Mouse (Mus musculus) limb, embryonic 14.5 days (tissue): Measurements from ENCODE around the gene Dst. TPM values are rescaled to one million over a fixed set of nuclear protein-coding genes. Genes with fewer than 3 reads are reported as not detected.

Source experiments
- ATAC-seq: fragments of 200-750 bp; cut with Nextera tagmentation; 2 replicates; pipeline ENCODE4 v1.8.0; 2017; ENCODE audit warnings: low read depth, moderate number of reproducible peaks, moderate TSS enrichment; ENCODE audit not compliant: low FRiP score
- DNase-seq: peaks from one replicate; pipeline ENCODE4 v3.0.0-alpha.2; 2015; ENCODE audit warnings: low spot score
- H3K27ac ChIP-seq: fragments of 300-500 bp; sonication (generic); replicated peaks from 2 replicates; pipeline ENCODE4 v1.5.1; 2014; ENCODE audit warnings: low read depth, mild to moderate bottlenecking, low read length, moderate library complexity, mixed read lengths
- H3K27me3 ChIP-seq: fragments of 300-500 bp; sonication (generic); 2 replicates; pipeline ENCODE4 v1.6.1; 2014; ENCODE audit warnings: low read length, mixed read lengths; ENCODE audit not compliant: control insufficient read depth, insufficient read depth
- H3K36me3 ChIP-seq: fragments of 300-500 bp; sonication (generic); 2 replicates; pipeline ENCODE4 v1.6.1; 2014; ENCODE audit warnings: mild to moderate bottlenecking, low read length, moderate library complexity, mixed read lengths; ENCODE audit not compliant: control insufficient read depth, insufficient read depth
- H3K4me1 ChIP-seq: fragments of 300-500 bp; sonication (generic); 2 replicates; pipeline ENCODE4 v1.6.1; 2014; ENCODE audit warnings: antibody characterized with exemption, low read length, mixed read lengths; ENCODE audit not compliant: control insufficient read depth, insufficient read depth
- H3K4me2 ChIP-seq: fragments of 300-500 bp; sonication (generic); replicated peaks from 2 replicates; pipeline ENCODE4 v1.6.1; 2014; ENCODE audit warnings: low read depth, mild to moderate bottlenecking, low read length, moderate library complexity; ENCODE audit not compliant: severe bottlenecking
- H3K4me3 ChIP-seq: fragments of 300-500 bp; sonication (generic); replicated peaks from 2 replicates; pipeline ENCODE4 v1.5.1; 2014; ENCODE audit warnings: low read length
- H3K9ac ChIP-seq: fragments of 300-500 bp; sonication (generic); 2 replicates; pipeline ENCODE4 v1.6.1; 2014; ENCODE audit warnings: mild to moderate bottlenecking, low read depth, low read length, moderate library complexity; ENCODE audit not compliant: severe bottlenecking
- H3K9me3 ChIP-seq: fragments of 300-500 bp; sonication (generic); 2 replicates; pipeline ENCODE4 v1.6.1; 2016; ENCODE audit warnings: low read length; ENCODE audit not compliant: control insufficient read depth
- POLR2A ChIP-seq: fragments of 200-500 bp; IDR thresholded peaks from 2 replicates; pipeline ENCODE4 v1.8.0; 2012; ENCODE audit warnings: inconsistent platforms, mild to moderate bottlenecking, moderate library complexity, borderline replicate concordance; ENCODE audit not compliant: insufficient read depth, insufficient read length; ENCODE audit errors: extremely low read depth
- WGBS: fragments of 180-500 bp; shearing (Covaris S2); extraction: QIAGEN DNeasy Blood & Tissue Kit; methylation state at CpG from one replicate; pipeline ENCODE4 v1.1.7; 2014; 5-methylcytosine and 5-hydroxymethylcytosine counted together
- polyA plus RNA-seq, 2 experiments: library from polyadenylated mRNA; depleted of rRNA in 1 of 2; stranded (reverse) in 1 of 2; unstranded in 1 of 2; fragments of >200 nt; fragmentation: Nextera tagmentation in 1 of 2; extraction: Ambion mirVana in 1 of 2; gene quantifications; 2 replicates each; pipeline versions ENCODE4 v1.2.1 to v1.2.3; 2012 to 2014

The Dst gene
- polyA plus RNA-seq, 2 experiments = 34.9 to 42.5 TPM

- H3K4me2 ChIP-seq = no peak overlapping the region
- no peak overlapping the region for H3K9ac ChIP-seq
- no peaks in the 10 kb centered on the region for H3K9me3 ChIP-seq
- no peak overlapping the region for H3K4me3 ChIP-seq
- no peak overlapping the region for H3K27ac ChIP-seq
- H3K27me3 ChIP-seq = no peaks in the 10 kb centered on the region
- no peak for ATAC-seq
- H3K36me3 ChIP-seq = no peaks in the 10 kb centered on the region
- 91% methylated on average over 11 of the region's 11 CpGs for WGBS
- DNase-seq = no peak
- H3K4me1 ChIP-seq = no peaks in the 10 kb centered on the region
- no peak for TF ChIP-seq POLR2A
These were observed 10.6 kb upstream of the Dst start for GRCm38 (mm10) chr1:33897426-33897825.

DNA sequence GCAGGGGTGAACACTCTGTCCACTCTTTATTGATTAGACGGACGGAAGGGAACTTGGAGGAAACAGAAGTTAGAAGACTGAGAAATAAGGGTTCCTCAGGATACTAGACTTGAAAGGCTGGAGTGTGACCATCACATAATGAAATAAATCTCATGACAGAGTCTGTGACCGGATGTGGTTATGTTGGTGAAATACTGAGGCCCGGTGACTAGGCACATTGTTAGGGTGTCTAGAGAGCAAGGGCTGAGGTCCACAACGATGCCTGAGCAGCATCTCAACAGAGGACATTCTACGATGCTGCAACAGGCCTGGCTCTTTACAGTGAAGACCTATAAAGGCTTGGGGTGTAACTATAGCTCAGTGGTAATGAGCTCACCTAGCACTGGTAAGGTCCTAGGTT lies 9.7 kb upstream of the Dst start:
- H3K27me3 ChIP-seq = no peaks in the 10 kb centered on the region
- no peaks in the 10 kb centered on the region for H3K36me3 ChIP-seq
- DNase-seq (no peak), ATAC-seq (no peak)
- H3K9ac ChIP-seq = no peak overlapping the region
- no peaks in the 10 kb centered on the region for H3K9me3 ChIP-seq
- 88% methylated on average over 6 of the region's 6 CpGs for WGBS
- no peak overlapping the region for H3K4me3 ChIP-seq
- no peak for TF ChIP-seq POLR2A
- H3K4me2 ChIP-seq = no peak overlapping the region
- H3K27ac ChIP-seq = no peak overlapping the region
- H3K4me1 ChIP-seq = no peaks in the 10 kb centered on the region; the same call in 1 of the 2 replicates

- Histone ChIP-seq H3K4me3 (no peak overlapping the region), H3K4me2 (no peak overlapping the region), H3K9me3 (no peaks in the 10 kb centered on the region), H3K27ac (no peak overlapping the region), H3K4me1 (no peaks in the 10 kb centered on the region; the same call in 1 of the 2 replicates), H3K36me3 (no peaks in the 10 kb centered on the region), H3K27me3 (0 out of 2 replicates have a peak, but pooled peaks cover 3% of the 10 kb centered on the region), H3K9ac (no peak overlapping the region)
- no peak for ATAC-seq
- WGBS = 68% methylated on average over 8 of the region's 8 CpGs
- no peak for TF ChIP-seq POLR2A
- no peak for DNase-seq
These were observed 7.8 kb upstream of the Dst start for GRCm38 (mm10) chr1:33900175-33900574.

DNA sequence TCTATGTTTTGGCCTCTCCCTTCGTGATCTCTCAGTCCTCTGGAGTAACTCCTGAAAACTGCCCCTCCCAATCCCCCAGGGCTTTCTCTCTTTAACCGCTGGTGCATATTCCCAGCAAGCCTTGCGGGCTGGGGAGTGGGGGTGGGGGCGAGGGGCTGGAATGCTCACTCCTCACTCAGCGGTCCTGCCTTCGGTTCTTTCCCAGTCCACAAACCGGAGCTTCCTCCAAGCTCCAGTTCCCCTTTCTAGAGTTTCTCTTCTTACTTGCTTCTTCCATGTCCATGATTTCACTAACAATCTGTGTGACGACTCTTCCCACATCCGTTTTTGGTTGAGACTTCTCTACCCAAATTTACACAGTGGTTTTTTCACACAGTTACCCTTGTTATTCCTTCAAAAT lies 4.4 kb upstream of the Dst start:
- H3K36me3 ChIP-seq = no peaks in the 10 kb centered on the region
- no peak overlapping the region for H3K9ac ChIP-seq
- H3K27ac ChIP-seq = no peak overlapping the region
- no peak overlapping the region for H3K4me3 ChIP-seq
- no peak for ATAC-seq
- H3K4me2 ChIP-seq = no peak overlapping the region
- H3K4me1 ChIP-seq = peaks cover 4% of the 10 kb centered on the region
- DNase-seq = no peak
- WGBS = 32% methylated on average over 9 of the region's 9 CpGs
- H3K27me3 ChIP-seq = peaks cover 23% of the 10 kb centered on the region
- no peak for TF ChIP-seq POLR2A
- no peaks in the 10 kb centered on the region for H3K9me3 ChIP-seq

GRCm38 (mm10) chr1:33906216-33906615 lies 1.8 kb upstream of the Dst start:
- no peak for TF ChIP-seq POLR2A
- no peak overlapping the region for H3K27ac ChIP-seq
- H3K4me3 ChIP-seq = no peak overlapping the region
- ATAC-seq (no peak), DNase-seq (no peak)
- 39% methylated on average over 10 of the region's 10 CpGs for WGBS
- H3K4me2 ChIP-seq = no peak overlapping the region
- peaks cover 32% of the 10 kb centered on the region for H3K27me3 ChIP-seq
- no peak overlapping the region for H3K9ac ChIP-seq
- H3K4me1 ChIP-seq = peaks cover 6% of the 10 kb centered on the region
- no peaks in the 10 kb centered on the region for H3K9me3 ChIP-seq
- H3K36me3 ChIP-seq = no peaks in the 10 kb centered on the region

- no peak overlapping the region for H3K27ac ChIP-seq
- H3K27me3 ChIP-seq = peaks cover 32% of the 10 kb centered on the region
- WGBS = under 1% methylated on average over 20 of the region's 20 CpGs
- H3K4me3 ChIP-seq = peak overlapping the region; percentile 60
- peak overlapping the region; percentile 90 for H3K4me2 ChIP-seq
- TF ChIP-seq POLR2A = no peak
- no peak for DNase-seq
- H3K9ac ChIP-seq = peak overlapping the region; percentile 65; the same call in 1 of the 2 replicates
- ATAC-seq = 0 out of 2 replicates have a peak, but pooled peaks have one; percentile 14
- H3K4me1 ChIP-seq = peaks cover 6% of the 10 kb centered on the region
- no peaks in the 10 kb centered on the region for H3K9me3 ChIP-seq
- H3K36me3 ChIP-seq = no peaks in the 10 kb centered on the region
These were observed 1.1 kb upstream of the Dst start for GRCm38 (mm10) chr1:33906927-33907326.
